Mouse (Mus musculus) neural tube, embryonic 15.5 days (tissue): Measurements from ENCODE around the gene Arel1. TPM values are rescaled to one million over a fixed set of nuclear protein-coding genes. Genes with fewer than 3 reads are reported as not detected.

Source experiments
- ATAC-seq: fragments of 200-750 bp; cut with Nextera tagmentation; 2 replicates; pipeline ENCODE4 v1.8.0; 2017; ENCODE audit warnings: mild to moderate bottlenecking, moderate TSS enrichment, moderate library complexity; ENCODE audit not compliant: low FRiP score
- H3K27ac ChIP-seq: fragments of 300-500 bp; sonication (generic); replicated peaks from 2 replicates; pipeline ENCODE4 v1.5.1; 2015; ENCODE audit warnings: mild to moderate bottlenecking, inconsistent platforms
- H3K27me3 ChIP-seq: fragments of 300-500 bp; sonication (generic); replicated peaks from 2 replicates; pipeline ENCODE4 v1.6.1; 2015; ENCODE audit warnings: inconsistent platforms
- H3K36me3 ChIP-seq: fragments of 300-500 bp; sonication (generic); 2 replicates; pipeline ENCODE4 v1.6.1; 2015; ENCODE audit warnings: inconsistent platforms
- H3K4me1 ChIP-seq: fragments of 300-500 bp; sonication (generic); 2 replicates; pipeline ENCODE4 v1.6.1; 2015; ENCODE audit warnings: inconsistent platforms
- H3K4me2 ChIP-seq: fragments of 300-500 bp; sonication (generic); 2 replicates; pipeline ENCODE4 v1.6.1; 2015; ENCODE audit warnings: inconsistent platforms, mild to moderate bottlenecking, moderate library complexity
- H3K4me3 ChIP-seq: fragments of 300-500 bp; sonication (generic); replicated peaks from 2 replicates; pipeline ENCODE4 v1.5.1; 2015; ENCODE audit warnings: mild to moderate bottlenecking, inconsistent platforms
- H3K9ac ChIP-seq: fragments of 300-500 bp; sonication (generic); replicated peaks from 2 replicates; pipeline ENCODE4 v1.6.1; 2015; ENCODE audit warnings: mild to moderate bottlenecking, inconsistent platforms
- H3K9me3 ChIP-seq: fragments of 300-500 bp; sonication (generic); replicated peaks from 2 replicates; pipeline ENCODE4 v1.6.1; 2016; ENCODE audit warnings: inconsistent platforms
- WGBS: fragments of 180-500 bp; shearing (Covaris S2); methylation state at CpG from one replicate; pipeline ENCODE4 v1.1.7; 2015; ENCODE audit warnings: mixed read lengths; 5-methylcytosine and 5-hydroxymethylcytosine counted together
- polyA plus RNA-seq: library from polyadenylated mRNA; unstranded; fragments of >200 nt; fragmentation: Nextera tagmentation; extraction: Ambion mirVana; gene quantifications from 2 replicates; pipeline ENCODE4 v1.2.1, GENCODE M21; 2015

The Arel1 gene
- polyA plus RNA-seq, 1 experiment from 2014 or later: 29.6 TPM

GRCm38 (mm10) chr12:84947894-84948583 lies 22.7 kb downstream of the Arel1 start:
- WGBS: 79% methylated on average over 2 of the region's 2 CpGs
- H3K27ac ChIP-seq: no peak overlapping the region
- peaks cover 51% of the 10 kb centered on the region for H3K36me3 ChIP-seq
- H3K9me3 ChIP-seq: no peaks in the 10 kb centered on the region
- H3K4me1 ChIP-seq: no peaks in the 10 kb centered on the region
- no peak overlapping the region for H3K4me3 ChIP-seq
- no peaks in the 10 kb centered on the region for H3K27me3 ChIP-seq
- no peak overlapping the region for H3K9ac ChIP-seq
- no peak overlapping the region for H3K4me2 ChIP-seq
- no peak for ATAC-seq

DNA sequence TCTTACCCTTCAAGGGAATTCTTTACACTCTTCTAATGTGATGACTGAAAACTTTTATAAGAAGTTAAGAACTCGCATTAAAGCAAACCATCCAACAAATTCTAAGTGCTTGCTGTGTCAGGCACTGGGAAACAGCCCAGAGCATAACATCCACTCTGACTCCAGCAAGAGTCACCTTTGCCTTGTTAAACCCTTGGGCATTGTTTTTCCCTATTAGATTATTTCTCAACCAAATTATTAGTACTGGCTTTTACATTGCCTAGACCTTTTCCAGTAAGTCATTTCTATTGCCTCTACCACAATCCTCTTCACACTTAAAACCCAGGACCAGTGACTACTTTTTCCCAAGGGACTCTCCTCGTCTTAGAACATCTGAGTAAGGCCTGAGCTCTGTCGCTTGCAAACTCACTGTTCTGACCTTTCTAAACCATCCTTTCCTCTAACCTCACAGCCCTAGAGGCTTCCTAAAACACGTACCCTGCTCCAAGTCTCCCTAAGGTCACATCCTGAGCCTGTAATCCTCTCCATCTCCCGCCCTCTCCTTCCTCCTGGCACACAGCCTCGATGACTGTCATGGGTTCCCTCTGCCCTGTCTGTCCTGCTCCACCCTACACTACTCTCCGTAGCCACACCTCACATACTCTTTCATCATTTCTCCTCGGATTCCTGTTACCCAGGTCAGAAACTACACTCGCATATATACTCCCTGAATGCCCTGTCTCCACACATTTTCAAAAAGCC lies 25.7 kb downstream of the Arel1 start:
- Histone ChIP-seq H3K9me3 (no peaks in the 10 kb centered on the region), H3K27me3 (no peaks in the 10 kb centered on the region), H3K9ac (no peak overlapping the region), H3K36me3 (peaks cover 69% of the 10 kb centered on the region), H3K4me1 (no peaks in the 10 kb centered on the region), H3K27ac (no peak overlapping the region), H3K4me2 (no peak overlapping the region), H3K4me3 (no peak overlapping the region)
- 90% methylated on average over 9 of the region's 9 CpGs for WGBS
- ATAC-seq: no peak

- H3K4me2 ChIP-seq: no peak overlapping the region
- no peak for ATAC-seq
- H3K9me3 ChIP-seq: no peaks in the 10 kb centered on the region
- no peaks in the 10 kb centered on the region for H3K27me3 ChIP-seq
- H3K36me3 ChIP-seq: peaks cover 69% of the 10 kb centered on the region
- no peaks in the 10 kb centered on the region for H3K4me1 ChIP-seq
- WGBS: 84% methylated on average over 4 of the region's 4 CpGs
- no peak overlapping the region for H3K27ac ChIP-seq
- H3K9ac ChIP-seq: no peak overlapping the region
- H3K4me3 ChIP-seq: no peak overlapping the region
These were observed 26.4 kb downstream of the Arel1 start for GRCm38 (mm10) chr12:84944150-84944812.

DNA sequence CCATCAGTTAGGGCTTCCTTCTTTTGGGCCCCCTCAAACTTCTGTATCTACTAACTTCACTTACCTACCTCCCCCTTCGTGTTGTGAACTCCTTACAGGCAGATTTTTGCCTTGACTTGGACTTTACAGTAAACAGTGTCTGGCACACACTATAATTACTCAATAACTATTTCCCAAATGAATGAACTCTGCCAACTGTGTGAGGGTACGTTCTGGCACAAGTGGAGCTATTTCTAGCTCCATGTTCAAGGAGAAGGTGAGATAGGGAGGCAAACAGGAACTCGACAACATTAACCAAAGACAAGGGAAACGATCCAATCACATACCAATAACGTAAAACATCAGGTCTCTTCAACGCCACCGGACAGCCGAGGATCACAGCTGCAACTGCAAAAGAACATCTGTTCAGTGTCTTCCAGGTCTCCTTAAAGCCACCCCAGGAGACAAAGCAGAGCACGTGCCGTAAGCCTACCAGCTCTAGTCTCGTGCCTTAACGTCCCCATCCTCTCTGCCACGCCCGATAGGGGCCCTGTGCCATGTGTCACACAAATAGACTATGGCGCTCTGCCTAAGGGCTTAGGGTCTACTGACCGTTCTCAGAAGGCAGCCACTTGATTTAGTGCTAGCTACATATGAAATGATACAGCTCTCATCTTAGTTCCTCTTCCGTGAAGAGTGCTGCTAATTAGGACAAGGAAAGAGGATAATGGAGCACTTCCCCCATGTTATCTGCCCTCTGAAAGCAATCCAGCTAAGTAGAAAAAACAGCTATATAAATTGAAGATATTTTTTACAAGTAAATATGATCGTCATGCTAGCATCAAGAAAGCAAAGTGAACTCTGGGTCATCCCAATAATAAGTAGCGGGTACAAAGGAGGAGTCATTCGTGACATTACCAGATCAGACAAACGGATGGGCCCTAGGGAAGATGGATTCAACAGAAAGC lies 27.4 kb downstream of the Arel1 start:
- Histone ChIP-seq H3K4me1 (no peaks in the 10 kb centered on the region), H3K9ac (no peak overlapping the region), H3K9me3 (no peaks in the 10 kb centered on the region), H3K27me3 (no peaks in the 10 kb centered on the region), H3K27ac (no peak overlapping the region), H3K4me2 (no peak overlapping the region), H3K4me3 (no peak overlapping the region), H3K36me3 (peaks cover 71% of the 10 kb centered on the region)
- no peak for ATAC-seq
- 88% methylated on average over 21 of the region's 21 CpGs for WGBS

- Histone ChIP-seq H3K4me1 (no peaks in the 10 kb centered on the region), H3K9ac (no peak overlapping the region), H3K36me3 (peaks cover 62% of the 10 kb centered on the region), H3K9me3 (no peaks in the 10 kb centered on the region), H3K27me3 (no peaks in the 10 kb centered on the region), H3K4me3 (no peak overlapping the region), H3K4me2 (no peak overlapping the region), H3K27ac (no peak overlapping the region)
- no peak for ATAC-seq
- 91% methylated on average over 13 of the region's 13 CpGs for WGBS
These were observed 29.0 kb downstream of the Arel1 start for GRCm38 (mm10) chr12:84941717-84942116.

DNA sequence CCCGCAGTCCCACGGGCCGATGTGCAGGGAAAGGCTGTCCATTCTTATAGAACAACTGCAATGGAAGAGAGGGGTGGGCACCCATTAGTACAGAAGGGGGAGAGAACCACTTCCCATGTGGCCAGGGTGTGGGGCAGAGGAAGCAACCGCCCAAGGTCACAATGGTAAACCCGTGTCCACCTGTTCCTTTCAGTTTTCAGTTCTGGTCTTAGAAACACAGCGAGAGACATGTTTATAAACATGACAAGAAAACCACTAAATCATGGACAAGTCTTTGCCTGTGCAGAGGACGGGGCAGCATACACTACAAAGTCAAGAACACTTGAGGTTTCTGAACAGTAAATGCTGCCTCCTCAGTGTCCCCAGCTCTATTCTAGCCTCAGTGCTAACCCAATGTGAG lies 30.4 kb downstream of the Arel1 start:
- no peaks in the 10 kb centered on the region for H3K4me1 ChIP-seq
- no peak overlapping the region for H3K4me2 ChIP-seq
- no peak overlapping the region for H3K9ac ChIP-seq
- no peaks in the 10 kb centered on the region for H3K9me3 ChIP-seq
- ATAC-seq: no peak
- no peak overlapping the region for H3K4me3 ChIP-seq
- no peak overlapping the region for H3K27ac ChIP-seq
- 94% methylated on average over 7 of the region's 7 CpGs for WGBS
- H3K27me3 ChIP-seq: no peaks in the 10 kb centered on the region
- H3K36me3 ChIP-seq: peaks cover 61% of the 10 kb centered on the region

DNA sequence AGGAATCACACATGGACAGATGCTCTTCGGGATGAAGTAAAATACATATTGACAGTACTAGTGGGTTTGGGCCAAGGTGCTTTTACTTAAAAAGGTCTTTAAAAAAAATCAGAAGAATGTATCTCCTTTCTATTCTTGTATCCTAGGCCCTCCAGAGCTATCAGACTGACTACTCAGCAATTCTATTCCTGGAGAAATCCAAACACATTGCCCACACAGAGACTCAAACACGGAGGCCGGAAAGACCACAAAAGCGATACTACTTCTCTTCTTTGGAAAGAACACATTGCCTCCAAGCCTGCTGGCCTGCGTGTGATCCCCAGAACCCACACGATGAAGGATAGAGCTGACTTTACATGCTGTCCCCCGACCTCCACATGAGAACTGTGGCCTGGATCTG lies 31.6 kb downstream of the Arel1 start:
- peaks cover 68% of the 10 kb centered on the region for H3K36me3 ChIP-seq
- ATAC-seq: no peak
- H3K9ac ChIP-seq: no peak overlapping the region
- no peak overlapping the region for H3K27ac ChIP-seq
- WGBS: 93% methylated on average over 7 of the region's 7 CpGs
- H3K4me2 ChIP-seq: no peak overlapping the region
- no peaks in the 10 kb centered on the region for H3K4me1 ChIP-seq
- no peak overlapping the region for H3K4me3 ChIP-seq
- H3K9me3 ChIP-seq: no peaks in the 10 kb centered on the region
- H3K27me3 ChIP-seq: no peaks in the 10 kb centered on the region

GRCm38 (mm10) chr12:84935343-84935742 lies 35.4 kb downstream of the Arel1 start:
- no peak overlapping the region for H3K27ac ChIP-seq
- no peaks in the 10 kb centered on the region for H3K4me1 ChIP-seq
- H3K27me3 ChIP-seq: no peaks in the 10 kb centered on the region
- WGBS: 88% methylated on average over 5 of the region's 5 CpGs
- no peak overlapping the region for H3K4me3 ChIP-seq
- H3K9me3 ChIP-seq: no peaks in the 10 kb centered on the region
- no peak for ATAC-seq
- H3K36me3 ChIP-seq: peaks cover 75% of the 10 kb centered on the region
- no peak overlapping the region for H3K4me2 ChIP-seq
- no peak overlapping the region for H3K9ac ChIP-seq

DNA sequence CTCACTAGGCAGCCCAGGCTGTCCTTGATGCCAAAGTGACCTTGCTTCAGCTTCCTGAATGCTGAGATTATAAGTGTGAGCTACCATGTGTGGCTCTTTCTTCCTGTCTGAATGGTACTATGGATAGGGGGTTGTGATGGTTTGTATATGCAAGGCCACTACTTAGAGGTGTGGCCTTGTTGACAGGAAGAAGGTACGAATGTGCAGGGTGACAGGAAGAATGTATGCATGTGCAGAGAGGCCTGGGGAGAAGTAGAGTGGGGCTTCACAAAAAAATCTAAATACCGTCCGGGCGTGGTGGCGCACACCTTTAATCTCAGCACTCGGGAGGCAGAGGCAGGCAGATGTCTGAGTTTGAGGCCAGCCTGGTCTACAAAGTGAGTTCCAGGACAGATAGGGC lies 38.5 kb downstream of the Arel1 start:
- no peak for ATAC-seq
- no peaks in the 10 kb centered on the region for H3K27me3 ChIP-seq

DNA sequence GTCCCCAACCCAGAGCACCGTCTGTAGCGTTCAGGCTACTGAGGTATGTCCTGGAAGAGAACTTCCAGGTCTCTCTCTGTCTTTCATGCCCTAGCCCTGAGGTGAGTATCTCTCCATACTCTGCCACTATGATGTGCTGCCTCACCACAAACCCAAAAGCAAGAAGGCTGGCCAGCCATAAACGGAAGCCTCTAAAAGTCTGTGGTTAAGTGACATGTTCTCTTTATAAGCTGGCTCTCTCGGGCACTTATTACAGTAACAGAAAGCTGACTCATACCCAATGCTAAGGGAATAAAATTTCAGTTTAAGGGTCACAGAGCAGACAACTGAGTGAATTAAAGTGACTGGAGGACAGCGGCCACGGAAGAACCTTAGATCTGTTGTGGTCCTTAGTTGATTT lies 44.2 kb downstream of the Arel1 start:
- WGBS: 95% methylated on average over 6 of the region's 6 CpGs

More for the DNA sequence above, 38.5 kb downstream of the Arel1 start:
- Histone ChIP-seq H3K9me3 (no peaks in the 10 kb centered on the region), H3K27ac (no peak overlapping the region), H3K9ac (no peak overlapping the region), H3K4me2 (no peak overlapping the region), H3K4me3 (no peak overlapping the region), H3K4me1 (no peaks in the 10 kb centered on the region), H3K36me3 (peaks cover 81% of the 10 kb centered on the region)
- 95% methylated on average over 6 of the region's 6 CpGs for WGBS

DNA sequence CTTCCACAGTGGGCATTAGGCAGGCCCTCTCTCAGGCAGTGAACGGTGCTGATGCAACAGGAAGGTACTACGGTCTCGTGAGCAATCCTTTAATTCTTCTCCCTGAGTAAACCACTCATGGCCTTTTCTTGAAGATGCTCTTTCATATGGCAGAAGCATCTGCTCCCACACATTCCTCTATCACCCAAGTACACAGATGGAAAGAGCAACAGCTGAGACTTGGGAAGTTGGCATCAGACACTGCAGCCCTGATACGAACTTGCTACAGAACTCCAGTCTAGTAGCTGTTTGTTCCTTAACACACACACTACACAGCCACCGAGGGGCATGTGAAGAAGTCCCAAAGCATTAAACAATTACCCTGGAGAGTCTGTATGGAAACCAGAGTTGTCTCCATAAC lies 46.4 kb downstream of the Arel1 start:
- no peak overlapping the region for H3K27ac ChIP-seq
- no peaks in the 10 kb centered on the region for H3K9me3 ChIP-seq
- no peak overlapping the region for H3K9ac ChIP-seq
- H3K27me3 ChIP-seq: no peaks in the 10 kb centered on the region
- no peak for ATAC-seq
- 95% methylated on average over 5 of the region's 5 CpGs for WGBS
- peaks cover 88% of the 10 kb centered on the region for H3K36me3 ChIP-seq
- H3K4me1 ChIP-seq: no peaks in the 10 kb centered on the region
- no peak overlapping the region for H3K4me2 ChIP-seq
- H3K4me3 ChIP-seq: no peak overlapping the region

More for the DNA sequence above, 44.2 kb downstream of the Arel1 start:
- Histone ChIP-seq H3K9ac (no peak overlapping the region), H3K36me3 (peaks cover 88% of the 10 kb centered on the region), H3K4me1 (no peaks in the 10 kb centered on the region), H3K27ac (no peak overlapping the region), H3K4me2 (no peak overlapping the region), H3K4me3 (no peak overlapping the region), H3K9me3 (no peaks in the 10 kb centered on the region), H3K27me3 (no peaks in the 10 kb centered on the region)
- ATAC-seq: no peak
